Mouse (Mus musculus): ENCODE results near the gene Rhbdd3. TPM values are rescaled to one million over a fixed set of nuclear protein-coding genes. Genes with fewer than 3 reads are reported as not detected.
A peak's percentile ranks its signal among the peaks of the same experiment; 100 is the strongest.

Rhbdd3 gene
- polyA plus RNA-seq (2012; rRNA removed): 26.4 and 35.6 TPM in 2 replicates

DNA sequence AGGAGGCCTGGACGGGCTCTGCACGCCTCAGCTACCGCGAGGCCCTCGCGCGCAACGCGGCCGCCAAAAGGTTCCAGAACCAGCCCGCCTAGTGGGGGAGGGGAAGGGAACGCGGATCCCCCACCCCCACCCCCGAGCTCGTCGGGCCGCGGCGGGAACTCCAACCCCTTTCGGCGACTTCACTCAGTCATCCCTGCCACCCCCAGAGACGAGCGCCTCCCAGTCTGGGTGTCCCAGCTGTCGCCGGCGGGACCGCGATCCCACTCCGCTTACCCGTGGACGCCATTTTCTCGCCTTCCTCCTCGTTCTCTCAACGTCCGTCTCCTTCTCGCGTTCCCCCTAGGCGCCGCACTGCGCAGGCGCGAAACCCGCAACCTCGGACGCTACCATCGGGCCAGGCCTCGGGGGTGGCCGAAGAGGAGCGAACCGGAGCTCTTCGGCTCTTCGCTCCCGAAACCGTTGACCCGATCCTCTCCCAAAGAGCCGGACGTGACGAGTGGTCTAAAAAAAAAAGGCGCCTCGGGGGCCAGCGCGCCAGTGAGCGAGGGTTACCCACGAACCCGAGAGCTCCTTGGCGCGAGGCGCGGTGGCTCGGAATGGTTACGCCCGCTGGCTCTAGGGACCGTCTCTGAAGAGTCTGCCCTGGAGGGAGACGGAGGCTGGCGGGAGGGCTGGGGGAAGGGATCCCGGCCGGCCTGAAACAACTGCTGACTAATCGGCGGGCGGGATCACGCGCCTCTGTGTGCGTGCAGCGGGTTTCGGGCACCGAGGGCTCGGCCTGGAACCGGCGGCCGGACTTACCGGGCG, at the start of gene Rhbdd3, which contains the start of gene Ewsr1:
Rhbdd3 (plus strand) TSS at position 191 of the 807 bp plus-strand sequence.
Ewsr1 (minus strand) TSS at position 531 of the 807 bp plus-strand sequence.
- WGBS: under 1% methylated on average over 92 of the region's 92 CpGs
- Histone ChIP-seq H3K27me3 (replicated peaks; ENCODE audit: control insufficient read depth, insufficient read depth, low read length) (no peaks in the 10 kb centered on the region), H3K27ac (ENCODE audit: insufficient read depth, low read depth, low read length) (peak within 1 kb of the TSS; percentile 99), H3K4me1 (ENCODE audit: control insufficient read depth, insufficient read depth, low read length) (peaks cover 7% of the 10 kb centered on the region; the same call in 1 of the 2 replicates), H3K4me3 (ENCODE audit: insufficient read depth, low read depth, low read length) (peak within 1 kb of the TSS; percentile 70), H3K36me3 (ENCODE audit: control insufficient read depth, insufficient read depth, low read length) (no peaks in the 10 kb centered on the region)
- peak; percentile 53 for TF ChIP-seq POLR2A (IDR thresholded peaks at IDR 0.05; ENCODE audit: low read depth, low read length)
- no peak for TF ChIP-seq CTCF (conservative IDR thresholded peaks at IDR 0.05; ENCODE audit: insufficient read depth, insufficient read length, low read depth, low read length)
- DNase-seq: peak; percentile 98

DNA sequence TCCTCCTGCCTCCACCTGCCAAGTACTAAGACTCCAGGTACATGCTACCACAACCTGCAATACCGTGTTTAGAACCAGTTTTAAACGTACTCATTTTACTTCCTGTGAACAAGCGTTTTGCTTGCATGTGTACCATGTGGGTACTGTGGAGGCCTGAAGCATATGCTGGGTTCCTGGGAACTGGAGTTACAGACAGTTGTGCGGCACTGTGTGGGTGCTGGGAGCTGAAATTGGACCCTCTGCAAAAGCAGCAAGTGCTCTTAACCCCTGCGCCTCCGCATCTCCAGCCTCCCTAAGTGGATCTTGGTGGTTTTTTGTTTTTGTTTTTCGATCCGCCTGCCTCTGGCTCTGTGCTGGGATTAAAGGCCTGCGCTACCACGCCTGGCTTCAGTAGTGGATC, 47.1 kb upstream of the Rhbdd3 start:
- Histone ChIP-seq H3K4me1 (ENCODE audit: control insufficient read depth, insufficient read depth, low read length) (no peaks in the 10 kb centered on the region), H3K27me3 (replicated peaks; ENCODE audit: control insufficient read depth, insufficient read depth, low read length) (no peaks in the 10 kb centered on the region), H3K27ac (ENCODE audit: insufficient read depth, low read depth, low read length) (no peak overlapping the region), H3K4me3 (ENCODE audit: insufficient read depth, low read depth, low read length) (no peak overlapping the region), H3K36me3 (ENCODE audit: control insufficient read depth, insufficient read depth, low read length) (no peaks in the 10 kb centered on the region)
- 86% methylated on average over 10 of the region's 10 CpGs for WGBS
- TF ChIP-seq POLR2A (IDR thresholded peaks at IDR 0.05; ENCODE audit: low read depth, low read length) (no peak), CTCF (conservative IDR thresholded peaks at IDR 0.05; ENCODE audit: insufficient read depth, insufficient read length, low read depth, low read length) (no peak)
- no peak for DNase-seq

DNA sequence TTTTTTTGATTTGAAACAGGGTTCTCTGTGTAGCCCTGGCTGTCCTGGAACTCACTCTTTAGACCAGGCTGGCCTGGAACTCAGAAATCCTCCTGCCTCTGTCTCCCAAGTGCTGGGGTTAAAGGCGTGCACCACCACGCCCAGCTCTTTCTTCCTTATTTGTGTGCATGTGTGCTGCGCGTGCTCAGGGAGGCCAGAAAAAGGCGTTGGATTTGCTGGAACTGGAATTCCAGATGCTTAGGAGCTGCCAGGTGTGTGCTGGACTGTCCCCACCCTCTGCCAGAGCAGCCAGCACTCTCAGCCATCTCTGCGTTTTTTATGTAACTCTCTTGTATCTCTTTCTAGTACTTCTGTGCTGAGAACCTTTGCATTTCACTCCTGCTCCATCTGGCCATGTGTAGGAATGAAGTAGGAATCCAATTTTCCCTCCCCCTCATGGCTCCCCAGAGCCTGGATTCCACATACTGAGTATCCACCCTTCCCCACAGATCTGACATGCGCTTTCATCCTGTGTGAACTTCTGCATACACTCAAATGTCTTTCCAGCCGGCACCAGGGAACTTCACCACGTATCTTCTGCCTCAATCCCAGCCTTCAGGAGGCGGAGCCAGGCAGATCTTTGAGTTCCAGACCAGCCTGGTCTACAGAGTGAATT, 46.4 kb upstream of the Rhbdd3 start:
- H3K4me3 ChIP-seq (ENCODE audit: insufficient read depth, low read depth, low read length): no peak overlapping the region
- no peaks in the 10 kb centered on the region for H3K4me1 ChIP-seq (ENCODE audit: control insufficient read depth, insufficient read depth, low read length)
- H3K27ac ChIP-seq (ENCODE audit: insufficient read depth, low read depth, low read length): no peak overlapping the region
- H3K27me3 ChIP-seq (replicated peaks; ENCODE audit: control insufficient read depth, insufficient read depth, low read length): no peaks in the 10 kb centered on the region
- no peak for DNase-seq
- no peak for TF ChIP-seq POLR2A (IDR thresholded peaks at IDR 0.05; ENCODE audit: low read depth, low read length)
- no peak for TF ChIP-seq CTCF (conservative IDR thresholded peaks at IDR 0.05; ENCODE audit: insufficient read depth, insufficient read length, low read depth, low read length)
- no peaks in the 10 kb centered on the region for H3K36me3 ChIP-seq (ENCODE audit: control insufficient read depth, insufficient read depth, low read length)
- WGBS: 81% methylated on average over 10 of the region's 10 CpGs

DNA sequence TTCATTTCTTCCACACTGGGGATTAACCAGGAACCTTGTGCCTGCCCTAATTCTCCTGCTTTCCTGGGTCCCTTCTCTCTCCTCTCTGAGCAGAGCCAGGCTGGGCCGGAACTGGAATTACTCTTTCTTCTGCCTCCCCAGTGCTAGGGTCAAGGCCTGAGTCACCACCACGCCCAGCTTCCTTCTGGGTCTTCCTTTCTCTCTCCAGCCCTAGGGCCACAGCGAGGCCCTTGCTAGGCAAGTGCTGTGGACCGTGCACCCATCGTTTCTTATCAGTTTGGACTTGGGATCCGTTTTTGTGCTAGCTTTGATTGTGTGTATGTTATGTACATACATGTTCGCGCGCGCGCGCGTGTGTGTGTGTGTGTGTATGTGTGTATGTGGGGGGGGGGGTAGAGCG, 44.6 kb upstream of the Rhbdd3 start:
- DNase-seq: no peak
- H3K27ac ChIP-seq (ENCODE audit: insufficient read depth, low read depth, low read length): no peak overlapping the region
- no peak overlapping the region for H3K4me3 ChIP-seq (ENCODE audit: insufficient read depth, low read depth, low read length)
- TF ChIP-seq CTCF (conservative IDR thresholded peaks at IDR 0.05; ENCODE audit: insufficient read depth, insufficient read length, low read depth, low read length) (no peak), POLR2A (IDR thresholded peaks at IDR 0.05; ENCODE audit: low read depth, low read length) (no peak)
- no peaks in the 10 kb centered on the region for H3K27me3 ChIP-seq (replicated peaks; ENCODE audit: control insufficient read depth, insufficient read depth, low read length)
- H3K4me1 ChIP-seq (ENCODE audit: control insufficient read depth, insufficient read depth, low read length): peaks cover 2% of the 10 kb centered on the region; the same call in 1 of the 2 replicates
- 87% methylated on average over 14 of the region's 14 CpGs for WGBS
- H3K36me3 ChIP-seq (ENCODE audit: control insufficient read depth, insufficient read depth, low read length): no peaks in the 10 kb centered on the region

DNA sequence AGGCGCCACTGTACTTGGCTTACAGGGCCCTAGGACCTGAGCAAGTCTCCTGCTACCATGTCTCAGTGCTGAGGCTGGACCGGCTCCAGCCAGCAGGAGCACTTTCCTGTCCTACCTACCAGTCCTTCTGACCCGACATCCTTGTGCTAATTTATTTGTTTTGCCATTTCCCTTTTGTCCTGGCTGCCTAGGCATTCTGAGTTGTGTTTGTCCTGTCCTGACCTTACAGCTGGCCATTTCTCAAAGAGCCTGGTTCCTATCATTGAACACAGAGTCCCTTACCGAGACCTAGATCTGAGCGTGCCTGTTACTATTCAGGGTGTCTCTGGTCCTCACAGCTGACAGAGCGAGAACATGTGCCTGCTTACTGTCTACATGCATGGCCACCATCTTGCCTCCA, 43.9 kb upstream of the Rhbdd3 start:
- H3K27me3 ChIP-seq (replicated peaks; ENCODE audit: control insufficient read depth, insufficient read depth, low read length): no peaks in the 10 kb centered on the region
- H3K36me3 ChIP-seq (ENCODE audit: control insufficient read depth, insufficient read depth, low read length): no peaks in the 10 kb centered on the region
- no peak overlapping the region for H3K27ac ChIP-seq (ENCODE audit: insufficient read depth, low read depth, low read length)
- peak; percentile 71 for DNase-seq
- H3K4me3 ChIP-seq (ENCODE audit: insufficient read depth, low read depth, low read length): no peak overlapping the region
- H3K4me1 ChIP-seq (ENCODE audit: control insufficient read depth, insufficient read depth, low read length): peaks cover 2% of the 10 kb centered on the region; the same call in 1 of the 2 replicates
- TF ChIP-seq POLR2A (IDR thresholded peaks at IDR 0.05; ENCODE audit: low read depth, low read length) (no peak), CTCF (conservative IDR thresholded peaks at IDR 0.05; ENCODE audit: insufficient read depth, insufficient read length, low read depth, low read length) (no peak)
- 62% methylated on average over 6 of the region's 6 CpGs for WGBS

DNA sequence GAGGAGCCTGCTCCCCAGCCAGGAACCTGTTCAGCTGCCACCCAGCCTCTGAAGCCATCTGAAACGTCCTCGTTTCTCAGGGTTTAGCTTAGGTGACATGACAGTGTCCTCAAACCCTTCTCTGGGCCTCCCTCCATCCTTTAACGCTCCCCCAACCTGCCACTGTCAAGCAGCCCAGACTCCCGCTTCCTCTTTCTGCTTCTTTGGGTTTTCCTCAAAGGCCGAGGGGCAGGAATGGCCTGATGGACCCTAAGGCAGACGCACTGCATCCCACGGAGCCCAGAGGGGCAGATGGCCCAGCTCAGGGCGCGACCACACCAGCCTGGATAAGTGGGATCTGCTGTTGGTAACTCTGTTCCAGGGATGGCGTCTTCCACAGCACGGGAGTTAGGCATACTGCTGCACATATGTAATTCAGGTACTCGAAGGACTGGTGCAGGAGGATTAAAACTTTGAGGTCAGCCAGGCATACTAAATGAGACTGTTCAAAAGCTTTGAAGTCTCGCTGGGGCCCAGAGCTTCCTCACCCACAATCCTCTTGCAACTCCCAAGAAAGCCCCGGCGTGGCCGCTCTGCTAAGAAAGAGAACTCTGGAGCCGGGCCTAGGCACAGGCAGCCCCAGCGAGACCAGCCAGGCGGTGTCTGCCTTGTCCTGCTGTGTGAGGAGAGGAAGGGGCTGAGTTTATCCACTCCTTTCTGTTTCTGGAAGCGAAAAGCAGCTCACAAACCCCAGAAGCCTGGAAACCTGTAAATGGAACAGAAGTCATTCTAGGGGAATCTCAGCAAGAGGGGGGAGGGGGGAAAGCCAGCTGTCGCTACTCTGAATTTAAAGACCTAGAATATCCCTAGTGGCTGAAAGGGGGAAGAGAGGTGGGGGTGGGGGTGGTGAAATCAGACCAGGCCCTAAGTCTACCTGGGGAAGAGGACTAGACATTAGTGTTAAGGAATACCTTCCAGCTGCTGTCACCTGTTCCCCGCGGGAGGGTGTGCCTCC, 42.5 kb upstream of the Rhbdd3 start:
- no peak overlapping the region for H3K4me3 ChIP-seq (ENCODE audit: insufficient read depth, low read depth, low read length)
- no peak overlapping the region for H3K27ac ChIP-seq (ENCODE audit: insufficient read depth, low read depth, low read length)
- TF ChIP-seq POLR2A (IDR thresholded peaks at IDR 0.05; ENCODE audit: low read depth, low read length) (no peak), CTCF (conservative IDR thresholded peaks at IDR 0.05; ENCODE audit: insufficient read depth, insufficient read length, low read depth, low read length) (no peak)
- peaks cover 2% of the 10 kb centered on the region; the same call in 1 of the 2 replicates for H3K4me1 ChIP-seq (ENCODE audit: control insufficient read depth, insufficient read depth, low read length)
- no peaks in the 10 kb centered on the region for H3K36me3 ChIP-seq (ENCODE audit: control insufficient read depth, insufficient read depth, low read length)
- WGBS: 79% methylated on average over 23 of the region's 23 CpGs
- H3K27me3 ChIP-seq (replicated peaks; ENCODE audit: control insufficient read depth, insufficient read depth, low read length): no peaks in the 10 kb centered on the region
- no peak for DNase-seq

Data from kidney, adult 2 months (tissue).